Mouse (Mus musculus) telencephalon, adult 2 months (tissue): Measurements from ENCODE around the gene Adgrl1.
"Not testable (repeated sequence)": the region's sequence is repeated elsewhere in the genome, so short reads cannot be mapped to it uniquely, and the experiment has no call there.

Experiments used
- DNase-seq: peaks from one replicate; pipeline ENCODE4 v3.0.0-alpha.2; 2011; ENCODE audit warnings: low read depth, low spot score

Adgrl1 gene

GRCm38 (mm10) chr8:83954749-83955105, 54.8 kb downstream of the Adgrl1 start:
- DNase-seq, result no peak

- peak; percentile 100 for DNase-seq
Measured at GRCm38 (mm10) chr8:83955106-83955957, 55.4 kb downstream of the Adgrl1 start, which contains the start of the genes Gm10644 and Asf1b. TSS of gene Gm10644 (minus strand) at chr8:83955205. TSS of gene Asf1b (plus strand) at chr8:83955507.

- no peak for DNase-seq
Measured at GRCm38 (mm10) chr8:83955958-83956218, 56.0 kb downstream of the Adgrl1 start.

- DNase-seq, result no peak
Measured at GRCm38 (mm10) chr8:83956789-83957188, 56.9 kb downstream of the Adgrl1 start.

- DNase-seq, result no peak
Measured at GRCm38 (mm10) chr8:83964015-83964765, 64.3 kb downstream of the Adgrl1 start.

GRCm38 (mm10) chr8:83967701-83968100, 67.8 kb downstream of the Adgrl1 start:
- DNase-seq, result no peak

GRCm38 (mm10) chr8:83971121-83971520, 71.2 kb downstream of the Adgrl1 start:
- no peak for DNase-seq

GRCm38 (mm10) chr8:83971661-83972060, 71.8 kb downstream of the Adgrl1 start:
- no peak for DNase-seq

- peak; percentile 99 for DNase-seq
Measured at GRCm38 (mm10) chr8:83972150-83973120, 72.5 kb downstream of the Adgrl1 start, which contains the start of gene Prkaca. TSS of gene Prkaca (plus strand) at chr8:83972993.

GRCm38 (mm10) chr8:83973161-83974031, 73.5 kb downstream of the Adgrl1 start:
- DNase-seq, result no peak

- DNase-seq, result no peak
Measured at GRCm38 (mm10) chr8:83974521-83974920, 74.6 kb downstream of the Adgrl1 start.

- no peak for DNase-seq
Measured at GRCm38 (mm10) chr8:83976101-83976630, 76.3 kb downstream of the Adgrl1 start.

GRCm38 (mm10) chr8:83976779-83977350, 77.0 kb downstream of the Adgrl1 start:
- DNase-seq, result no peak

- no peak for DNase-seq
Measured at GRCm38 (mm10) chr8:83977646-83978045, 77.7 kb downstream of the Adgrl1 start.

GRCm38 (mm10) chr8:83978200-83978599, 78.3 kb downstream of the Adgrl1 start:
- no peak for DNase-seq

GRCm38 (mm10) chr8:83980250-83980649, 80.3 kb downstream of the Adgrl1 start:
- no peak for DNase-seq

- DNase-seq, result no peak
Measured at GRCm38 (mm10) chr8:83980845-83981244, 80.9 kb downstream of the Adgrl1 start.

- no peak for DNase-seq
Measured at GRCm38 (mm10) chr8:83981533-83981932, 81.6 kb downstream of the Adgrl1 start.

GRCm38 (mm10) chr8:83982449-83982848, 82.5 kb downstream of the Adgrl1 start:
- DNase-seq, result no peak

- DNase-seq, result not testable (repeated sequence)
Measured at GRCm38 (mm10) chr8:83983222-83983621, 83.3 kb downstream of the Adgrl1 start.
